Mouse (Mus musculus) gastrocnemius, postnatal 4 days (tissue): ENCODE measurements around the gene Dcst1. TPM values are rescaled to one million over a fixed set of nuclear protein-coding genes. Genes with fewer than 3 reads are reported as not detected.

Experiments
- DNase-seq, 2 experiments: peaks; one replicate each; pipeline ENCODE4 v3.0.0; 2021 to 2022; ENCODE audit warnings: low spot score in 2 of 2, mixed read lengths in 2 of 2
- long read RNA-seq, 2 experiments: library from polyadenylated mRNA; stranded (forward); transcript quantifications; one replicate each; pipeline ENCODE4 v2.0.0; 2021
- total RNA-seq, 2 experiments: library from RNA; stranded (reverse); gene quantifications; 2 replicates each; pipeline ENCODE4 v1.2.3; 2021

Gene Dcst1
- total RNA-seq, result under 1 TPM; 0.27 to 0.34 TPM
- long read RNA-seq, experiment 1, result 0 reads
- long read RNA-seq, experiment 2, result 0 reads

GRCm38 (mm10) chr3:89365153-89365485 is at the start of gene Dcst1:
TSS of gene Dcst1 (minus strand) at chr3:89365253.
- DNase-seq, result no peak

- DNase-seq, result peak; percentile 87 to 93
Observed at GRCm38 (mm10) chr3:89411490-89412393, 46.7 kb upstream of the Dcst1 start, which contains the start of gene Flad1. TSS of gene Flad1 (minus strand) at chr3:89411870.

DNA sequence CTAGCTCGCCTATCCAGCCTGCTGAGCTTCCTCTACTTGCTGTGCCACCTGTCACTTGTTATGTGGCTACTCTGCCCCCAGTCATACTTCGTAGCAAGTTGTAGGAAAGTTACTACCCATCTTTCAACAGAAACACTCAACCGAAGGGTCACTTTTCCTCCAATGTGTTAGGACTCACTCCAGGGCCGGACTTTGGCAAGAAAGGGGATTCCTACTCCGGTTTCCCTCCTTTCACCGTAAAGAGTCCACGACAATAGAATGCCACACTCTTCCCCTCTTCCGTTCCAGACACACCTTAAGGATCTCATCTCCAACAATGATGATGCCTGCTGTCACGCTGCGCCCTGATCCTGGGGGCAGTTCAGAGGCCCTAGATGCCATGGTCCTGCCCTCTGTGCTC is 45.8 kb upstream of the Dcst1 start:
- DNase-seq, result no peak

DNA sequence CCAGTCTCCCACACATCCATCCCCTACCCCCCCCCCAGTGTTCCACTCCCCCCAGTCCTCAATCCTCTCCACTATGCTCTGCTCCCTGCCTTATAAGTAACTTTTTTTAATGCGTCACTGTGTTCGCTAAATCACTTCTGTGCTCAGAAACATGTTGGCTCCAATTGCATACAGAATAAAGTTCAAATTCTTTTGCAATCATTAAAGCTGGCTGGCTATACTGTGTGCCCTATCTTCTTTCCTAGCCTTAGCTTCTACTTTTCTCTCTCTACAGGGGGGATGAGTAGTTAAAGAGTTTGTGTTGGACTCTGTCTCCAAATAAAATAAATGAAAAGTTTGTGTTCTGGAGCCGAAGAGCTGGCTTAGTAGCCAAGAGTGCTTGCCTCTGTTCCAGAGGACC is 44.6 kb upstream of the Dcst1 start:
- DNase-seq, result no peak

DNA sequence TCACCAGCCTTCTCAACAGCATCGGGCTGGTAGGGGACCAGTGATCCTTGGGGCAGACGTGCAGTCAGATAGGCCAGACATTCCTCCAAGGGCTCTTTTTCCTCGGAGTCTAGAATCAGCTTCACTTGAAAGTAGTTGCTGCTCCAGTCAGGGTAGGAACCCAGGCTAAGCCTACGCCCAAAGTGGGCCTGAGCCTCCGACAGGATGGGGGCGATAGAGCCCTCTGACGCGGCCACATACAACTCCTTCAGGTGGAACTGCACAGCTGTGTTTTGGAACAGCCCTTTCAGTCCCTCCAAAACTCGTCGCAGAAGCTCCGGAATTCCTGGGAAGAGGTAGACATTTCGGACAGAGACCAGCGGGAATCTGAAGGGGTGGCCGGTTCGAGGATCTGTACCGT is 43.4 kb upstream of the Dcst1 start:
- DNase-seq, result no peak

- DNase-seq, result no peak
Observed at GRCm38 (mm10) chr3:89406887-89407286, 41.8 kb upstream of the Dcst1 start.

DNA sequence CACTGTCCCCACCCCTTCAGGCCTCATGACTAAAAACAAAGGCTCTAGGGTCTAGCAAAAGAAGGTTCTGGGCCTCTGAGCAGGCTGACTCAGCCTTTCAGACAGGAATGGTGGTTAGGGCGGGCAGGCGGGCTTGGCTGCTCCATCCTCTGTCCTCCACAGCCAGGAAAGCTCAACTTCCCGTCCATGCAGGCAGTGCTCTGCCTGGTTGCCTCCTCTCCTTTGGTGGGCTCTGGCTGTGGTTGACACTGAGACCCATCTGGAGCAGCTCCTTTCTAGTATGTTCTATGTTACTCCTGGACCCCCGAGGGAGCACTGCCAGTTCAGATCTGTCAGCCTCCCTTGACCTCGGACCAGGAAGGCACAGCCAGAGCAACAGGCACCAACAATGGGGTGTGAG is 37.6 kb upstream of the Dcst1 start, which contains the start of gene Lenep:
Gene Lenep (minus strand): TSS at position 101 of the 400 bp plus-strand sequence.
- no peak for DNase-seq

DNA sequence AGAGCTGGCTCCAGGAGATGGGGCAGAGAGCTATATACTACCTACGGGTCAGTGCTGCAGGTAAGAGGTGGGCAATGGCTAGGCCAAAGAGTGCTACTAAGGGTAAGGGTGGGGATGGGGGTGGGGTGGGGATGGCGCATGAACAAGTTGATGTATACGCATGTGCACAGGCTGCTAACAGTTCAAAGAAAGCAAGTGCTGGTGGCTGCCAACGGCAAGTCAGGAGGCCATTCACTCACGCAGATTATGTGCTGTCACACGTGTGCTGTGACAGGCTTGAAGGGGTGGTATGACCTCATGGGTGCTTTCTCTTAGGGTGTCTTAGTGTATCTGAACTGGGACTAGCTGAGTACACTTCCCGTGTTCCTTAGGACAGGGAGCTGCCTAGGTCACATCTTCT is 36.3 kb upstream of the Dcst1 start:
- DNase-seq, result no peak

DNA sequence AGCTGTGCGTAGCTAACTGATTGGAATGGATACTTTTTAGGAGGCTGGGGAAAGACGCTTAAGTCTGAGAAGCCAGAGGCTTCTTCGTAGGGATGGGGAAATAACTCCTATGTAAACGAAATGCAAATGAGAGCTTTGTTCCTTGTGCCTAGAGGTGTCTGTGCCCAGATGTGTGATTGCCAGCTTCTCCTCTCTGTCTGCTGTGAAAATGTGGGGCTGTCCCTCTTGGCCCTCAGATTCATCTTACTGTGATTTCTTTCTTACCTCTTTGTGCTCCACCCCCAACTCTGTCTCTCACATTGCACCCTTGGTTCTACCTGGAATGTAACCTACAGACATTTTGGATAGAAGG is 31.6 kb upstream of the Dcst1 start:
- DNase-seq, result no peak

DNA sequence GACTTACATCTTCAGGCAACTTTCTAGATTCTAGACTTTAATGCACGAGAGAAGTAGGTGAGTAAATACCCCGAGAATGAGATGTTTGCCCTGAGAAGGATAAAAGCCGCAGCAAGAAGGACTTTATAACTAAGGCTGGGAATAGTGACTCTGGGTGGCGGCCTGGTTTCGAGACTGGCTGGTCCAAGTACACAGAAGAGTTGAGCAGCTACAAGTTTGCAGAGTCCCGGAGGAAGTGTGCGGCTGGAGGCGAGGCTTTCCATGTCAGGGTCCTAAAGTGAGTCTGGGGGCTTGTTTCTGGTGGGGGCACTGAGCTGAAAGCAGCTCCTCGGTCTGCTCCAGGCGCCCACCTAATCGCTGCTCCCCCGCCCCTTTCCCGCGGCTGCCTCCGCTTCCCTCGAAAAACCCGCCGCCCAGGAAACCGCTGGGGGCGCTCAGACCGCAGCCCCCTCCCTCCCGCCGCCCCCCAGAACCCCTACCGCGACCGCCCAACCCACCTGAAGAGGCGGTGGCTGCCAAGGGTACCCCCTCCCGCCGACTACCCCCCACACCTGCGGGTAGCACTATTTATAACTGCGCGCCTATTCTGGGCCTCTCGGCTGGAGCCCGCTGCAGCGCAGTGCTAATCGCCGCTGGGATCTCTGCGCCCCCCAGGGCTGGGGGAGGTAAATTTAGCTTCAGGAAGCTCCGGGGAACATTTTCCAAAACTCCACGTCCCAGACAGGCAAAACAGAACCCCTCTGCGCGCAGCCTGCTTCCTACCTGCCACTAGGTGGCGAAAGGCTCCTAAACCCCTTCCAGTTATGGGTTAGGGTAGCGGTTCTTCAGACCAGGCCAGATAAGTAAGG is 31.0 kb upstream of the Dcst1 start:
- peak in 1 of 2 experiments; percentile 69 for DNase-seq

DNA sequence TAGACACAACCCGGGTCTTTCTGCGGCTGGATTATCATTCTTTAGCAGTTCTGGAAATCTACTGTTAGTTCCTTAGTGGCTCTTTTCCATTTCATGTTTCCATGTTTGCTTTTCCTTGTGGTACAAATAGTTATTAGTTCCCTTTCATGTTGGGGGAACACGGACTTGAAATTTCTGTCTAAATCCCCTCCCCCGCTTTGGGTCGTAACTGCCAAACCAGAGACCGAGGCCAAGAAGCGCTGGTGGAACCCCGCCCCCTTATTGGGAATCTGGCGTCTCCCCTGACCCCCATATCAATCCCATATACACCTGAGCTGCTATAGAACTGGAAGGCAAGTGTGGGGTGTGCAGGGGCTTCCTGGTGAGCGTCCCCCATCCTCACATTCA is 30.4 kb upstream of the Dcst1 start:
- no peak for DNase-seq

DNA sequence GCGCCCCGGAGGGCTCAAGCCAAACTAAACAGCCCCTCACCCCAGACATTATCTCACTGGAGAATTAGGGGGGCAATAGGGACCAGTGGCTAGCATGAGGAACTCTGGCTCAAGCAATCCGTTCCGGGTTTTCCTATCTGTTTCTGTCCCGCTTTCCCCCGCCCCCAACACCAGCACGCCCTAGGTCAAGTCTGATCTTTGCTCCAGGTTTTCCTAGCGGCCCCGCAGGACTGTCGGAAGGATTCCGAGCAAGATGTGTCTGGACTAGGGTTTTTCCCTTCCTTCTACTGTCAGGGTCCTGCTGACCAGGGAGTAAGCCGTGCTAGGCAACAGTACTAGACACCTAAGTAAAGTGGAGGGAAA is 29.8 kb upstream of the Dcst1 start:
- peak; percentile 69 to 86 for DNase-seq

DNA sequence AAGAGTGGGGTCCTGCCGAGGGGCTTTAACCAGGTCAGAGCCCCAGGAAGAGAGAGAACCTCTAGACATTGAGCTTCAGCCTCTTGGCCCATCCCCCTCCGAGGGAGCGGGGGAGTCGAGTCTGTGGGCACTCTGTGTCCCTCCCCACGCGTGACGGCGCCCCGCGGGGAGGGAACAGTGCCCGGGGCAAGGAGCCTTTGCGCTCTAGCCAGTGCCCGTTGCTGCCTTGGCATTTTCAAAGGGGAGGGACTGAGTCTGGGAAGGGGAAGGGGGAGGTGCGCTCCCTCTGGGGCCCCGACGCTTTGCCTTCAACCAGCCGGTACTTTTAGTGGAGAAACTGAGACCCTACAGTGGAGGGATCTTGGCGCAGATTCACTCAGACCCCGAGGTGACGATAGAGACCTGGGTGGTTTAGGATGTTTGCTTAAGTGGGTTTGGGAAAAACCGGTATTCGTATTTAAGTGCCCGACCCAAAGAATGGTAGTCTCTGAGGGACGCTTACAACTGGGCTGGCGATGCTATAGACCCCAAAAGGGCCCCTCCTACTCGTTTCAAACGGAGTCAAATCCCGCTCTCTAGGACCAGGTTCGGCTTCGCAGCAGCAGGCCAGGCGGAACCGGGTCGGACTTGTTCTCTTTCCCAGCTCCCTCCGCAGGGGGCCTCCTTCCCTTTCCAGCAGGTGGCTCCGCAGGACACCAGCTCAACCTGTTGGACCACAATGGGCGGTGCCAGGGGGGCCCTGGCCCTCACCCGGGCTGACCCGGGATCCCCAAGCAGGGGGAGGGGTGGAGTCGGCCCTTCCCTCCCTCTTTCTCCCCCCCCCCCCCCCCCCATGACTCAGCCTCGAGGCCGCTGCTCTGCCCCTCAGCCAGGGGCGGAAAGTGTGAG is 29.2 kb upstream of the Dcst1 start, which contains the start of gene Zbtb7b:
Gene Zbtb7b (minus strand): TSS at position 771 of the 888 bp plus-strand sequence.
- DNase-seq, result peak; percentile 70 to 81

GRCm38 (mm10) chr3:89393605-89394004 is 28.6 kb upstream of the Dcst1 start:
- DNase-seq, result peak; percentile 97 to 99

DNA sequence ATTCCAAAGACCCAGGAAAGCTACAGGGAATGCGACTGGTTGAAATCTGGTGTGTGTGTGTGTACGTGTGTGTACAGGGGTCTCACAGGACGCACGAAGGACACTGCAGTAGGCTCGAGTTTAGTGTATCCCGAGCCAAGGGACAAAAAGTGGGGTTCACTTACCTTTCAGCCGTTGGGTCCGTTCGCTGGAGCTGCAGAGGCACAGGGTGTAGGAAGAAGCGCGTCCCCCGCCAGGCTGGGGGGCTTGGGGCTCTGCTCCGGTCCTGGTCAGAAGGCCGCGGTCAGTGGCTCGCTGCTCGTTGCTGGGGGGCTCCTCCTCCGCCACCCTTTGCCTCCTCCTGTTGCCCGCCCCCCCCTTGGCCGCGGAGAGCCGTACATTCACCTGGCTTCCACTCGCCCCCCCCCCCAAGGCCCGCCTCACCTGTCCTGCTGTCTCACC is 27.8 kb upstream of the Dcst1 start:
- no peak for DNase-seq

DNA sequence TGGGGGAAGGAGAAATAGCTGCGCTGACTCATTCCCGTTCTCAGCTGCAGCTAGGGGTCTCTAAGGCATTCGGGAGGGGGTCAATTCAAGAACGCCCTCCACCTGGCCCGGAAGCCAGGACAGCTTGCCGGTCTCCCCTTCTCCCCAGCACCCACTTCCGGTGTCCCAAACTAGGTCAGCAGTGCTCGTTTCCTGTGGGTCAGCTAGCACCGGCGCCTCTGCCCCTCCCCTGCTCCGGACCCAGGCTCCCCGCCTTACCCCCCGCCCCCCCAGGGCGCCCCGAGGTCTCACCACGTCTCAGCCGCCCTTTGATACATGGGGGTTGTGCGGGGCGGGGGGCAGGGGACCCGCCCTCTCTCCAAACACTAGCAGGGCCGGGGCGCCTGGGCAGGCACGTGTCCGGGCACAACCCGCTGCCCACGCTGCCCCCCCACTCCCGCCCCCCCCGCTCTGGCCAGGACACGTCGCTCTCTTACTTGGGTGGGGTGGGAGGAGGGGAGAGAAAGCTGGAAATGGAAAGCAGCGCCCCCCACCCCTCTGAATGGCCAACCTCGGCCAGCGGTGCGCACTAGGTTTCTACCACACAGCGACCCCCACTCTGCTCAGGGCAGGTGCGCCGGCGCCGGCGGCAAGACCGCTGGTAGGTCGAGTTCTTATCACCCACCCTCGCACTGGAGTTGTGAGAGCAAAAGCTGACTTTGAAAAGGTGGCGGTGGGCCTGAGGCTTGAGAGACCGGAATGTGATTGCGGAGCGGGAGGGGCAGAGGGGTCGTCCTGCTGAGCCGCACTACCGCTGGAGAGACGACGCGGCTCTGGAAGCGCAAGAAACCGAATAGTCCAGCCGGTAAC is 26.8 kb upstream of the Dcst1 start:
- DNase-seq, result no peak

- DNase-seq, result no peak
Observed at GRCm38 (mm10) chr3:89390699-89391662, 25.9 kb upstream of the Dcst1 start.

DNA sequence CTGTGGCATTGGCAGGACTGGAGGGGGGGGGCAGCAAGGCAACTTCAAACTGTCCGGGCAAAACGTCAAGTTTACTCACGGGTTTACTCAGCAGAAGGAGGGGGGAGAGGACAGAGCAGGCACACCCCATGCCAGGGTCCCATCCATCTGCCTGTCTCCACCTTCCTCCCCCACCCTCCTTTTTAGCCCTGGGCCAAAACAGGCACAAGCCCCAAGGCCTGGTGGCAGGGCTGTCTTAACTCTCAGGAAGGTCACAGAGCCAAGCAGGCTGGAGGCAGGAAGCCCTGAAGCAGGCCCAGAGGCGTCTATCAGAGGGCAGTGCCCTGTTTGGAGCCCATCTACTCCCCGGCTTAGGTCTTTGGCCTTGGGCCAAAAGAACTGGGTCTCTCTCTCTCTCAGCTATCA is 25.1 kb upstream of the Dcst1 start:
- DNase-seq, result no peak
